Mouse (Mus musculus) cerebellum, postnatal 14 days (tissue): ENCODE data around the gene Defb36.

ENCODE experiments used
- DNase-seq, 2 experiments: peaks; one replicate each; pipeline ENCODE4 v3.0.0; 2021; ENCODE audit warnings: mixed read lengths in 2 of 2

The Defb36 gene

GRCm38 (mm10) chr2:152622953-152623352 lies 18.8 kb downstream of the Defb36 start, which contains the start of gene Defb25:
Gene Defb25 (minus strand): TSS chr2:152623053.
- no peak for DNase-seq

GRCm38 (mm10) chr2:152624566-152624965 lies 20.4 kb downstream of the Defb36 start:
- no peak for DNase-seq

- DNase-seq: no peak
Measured at GRCm38 (mm10) chr2:152625256-152625655, 21.1 kb downstream of the Defb36 start.

- DNase-seq: no peak
Measured at GRCm38 (mm10) chr2:152626774-152627591, 22.9 kb downstream of the Defb36 start, which contains the start of gene Rem1. Gene Rem1 (plus strand): TSS chr2:152626951.

GRCm38 (mm10) chr2:152628066-152628465 lies 23.9 kb downstream of the Defb36 start:
- DNase-seq: no peak

GRCm38 (mm10) chr2:152629239-152629638 lies 25.1 kb downstream of the Defb36 start:
- DNase-seq: no peak

GRCm38 (mm10) chr2:152629904-152630303 lies 25.8 kb downstream of the Defb36 start:
- no peak for DNase-seq

GRCm38 (mm10) chr2:152633334-152633733 lies 29.2 kb downstream of the Defb36 start:
- DNase-seq: peak in 1 of 2 experiments; percentile 14

- no peak for DNase-seq
Measured at GRCm38 (mm10) chr2:152634311-152634710, 30.2 kb downstream of the Defb36 start.

- DNase-seq: peak in 1 of 2 experiments; percentile 22
Measured at GRCm38 (mm10) chr2:152636246-152637005, 32.3 kb downstream of the Defb36 start.

- peak; percentile 33 to 36 for DNase-seq
Measured at GRCm38 (mm10) chr2:152637006-152637322, 32.8 kb downstream of the Defb36 start.

- DNase-seq: no peak
Measured at GRCm38 (mm10) chr2:152637381-152637780, 33.3 kb downstream of the Defb36 start.

- no peak for DNase-seq
Measured at GRCm38 (mm10) chr2:152638865-152639264, 34.7 kb downstream of the Defb36 start.

- no peak for DNase-seq
Measured at GRCm38 (mm10) chr2:152639406-152640113, 35.4 kb downstream of the Defb36 start.

GRCm38 (mm10) chr2:152652901-152653620 lies 48.9 kb downstream of the Defb36 start:
- peak; percentile 30 to 50 for DNase-seq

- peak; percentile 51 to 57 for DNase-seq
Measured at GRCm38 (mm10) chr2:152653874-152654715, 50.0 kb downstream of the Defb36 start.

- peak in 1 of 2 experiments; percentile 48 for DNase-seq
Measured at GRCm38 (mm10) chr2:152657398-152657797, 53.3 kb downstream of the Defb36 start.

- no peak for DNase-seq
Measured at GRCm38 (mm10) chr2:152661163-152661562, 57.0 kb downstream of the Defb36 start.
